Mouse (Mus musculus): ENCODE data around the gene Cdpf1. TPM values are rescaled to one million over a fixed set of nuclear protein-coding genes. Genes with fewer than 3 reads are reported as not detected.

The Cdpf1 gene
- polyA plus RNA-seq, 1 experiment from 2014 or later: 35.1 TPM

- Histone ChIP-seq H3K27me3 (no peaks in the 10 kb centered on the region), H3K4me2 (replicated peaks) (no peak overlapping the region), H3K9me3 (replicated peaks) (no peaks in the 10 kb centered on the region), H3K4me1 (peaks cover 9% of the 10 kb centered on the region), H3K4me3 (replicated peaks) (no peak overlapping the region), H3K9ac (no peak overlapping the region), H3K27ac (replicated peaks) (no peak overlapping the region), H3K36me3 (no peaks in the 10 kb centered on the region)
- no peak for ATAC-seq (ENCODE audit: insufficient number of reproducible peaks, low FRiP score, low TSS enrichment, low read depth)
- WGBS: 77% methylated on average over 6 of the region's 6 CpGs
Observed at GRCm38 (mm10) chr15:85808031-85808430, 3.5 kb downstream of the Cdpf1 start.

- no peak for ATAC-seq (ENCODE audit: insufficient number of reproducible peaks, low FRiP score, low TSS enrichment, low read depth)
- Histone ChIP-seq H3K4me3 (replicated peaks) (no peak overlapping the region), H3K4me2 (replicated peaks) (no peak overlapping the region), H3K27me3 (no peaks in the 10 kb centered on the region), H3K9ac (no peak overlapping the region), H3K36me3 (no peaks in the 10 kb centered on the region), H3K4me1 (peaks cover 9% of the 10 kb centered on the region), H3K9me3 (replicated peaks) (no peaks in the 10 kb centered on the region), H3K27ac (replicated peaks) (no peak overlapping the region)
- WGBS: 81% methylated on average over 4 of the region's 4 CpGs
Observed at GRCm38 (mm10) chr15:85807404-85807803, 4.1 kb downstream of the Cdpf1 start.

GRCm38 (mm10) chr15:85806886-85807285, 4.6 kb downstream of the Cdpf1 start:
- H3K9me3 ChIP-seq (replicated peaks): no peaks in the 10 kb centered on the region
- no peak overlapping the region for H3K27ac ChIP-seq (replicated peaks)
- 72% methylated on average over 4 of the region's 4 CpGs for WGBS
- no peak overlapping the region for H3K4me2 ChIP-seq (replicated peaks)
- H3K9ac ChIP-seq: no peak overlapping the region
- ATAC-seq (ENCODE audit: insufficient number of reproducible peaks, low FRiP score, low TSS enrichment, low read depth): no peak
- no peaks in the 10 kb centered on the region for H3K27me3 ChIP-seq
- no peak overlapping the region for H3K4me3 ChIP-seq (replicated peaks)
- no peaks in the 10 kb centered on the region for H3K36me3 ChIP-seq
- H3K4me1 ChIP-seq: peaks cover 9% of the 10 kb centered on the region

- Histone ChIP-seq H3K4me3 (replicated peaks) (no peak overlapping the region), H3K9ac (no peak overlapping the region), H3K4me2 (replicated peaks) (no peak overlapping the region), H3K36me3 (no peaks in the 10 kb centered on the region), H3K27me3 (no peaks in the 10 kb centered on the region), H3K27ac (replicated peaks) (no peak overlapping the region), H3K4me1 (no peaks in the 10 kb centered on the region), H3K9me3 (replicated peaks) (no peaks in the 10 kb centered on the region)
- WGBS: 82% methylated on average over 2 of the region's 2 CpGs
- no peak for ATAC-seq (ENCODE audit: insufficient number of reproducible peaks, low FRiP score, low TSS enrichment, low read depth)
Observed at GRCm38 (mm10) chr15:85802931-85803330, 8.6 kb downstream of the Cdpf1 start.

GRCm38 (mm10) chr15:85798676-85799075, 12.8 kb downstream of the Cdpf1 start:
- H3K9ac ChIP-seq: no peak overlapping the region
- no peaks in the 10 kb centered on the region for H3K36me3 ChIP-seq
- H3K4me2 ChIP-seq (replicated peaks): no peak overlapping the region
- no peak overlapping the region for H3K27ac ChIP-seq (replicated peaks)
- 92% methylated on average over 8 of the region's 8 CpGs for WGBS
- no peaks in the 10 kb centered on the region for H3K9me3 ChIP-seq (replicated peaks)
- no peak overlapping the region for H3K4me3 ChIP-seq (replicated peaks)
- no peak for ATAC-seq (ENCODE audit: insufficient number of reproducible peaks, low FRiP score, low TSS enrichment, low read depth)
- H3K27me3 ChIP-seq: no peaks in the 10 kb centered on the region
- H3K4me1 ChIP-seq: no peaks in the 10 kb centered on the region

GRCm38 (mm10) chr15:85795516-85795915, 16.0 kb downstream of the Cdpf1 start:
- Histone ChIP-seq H3K27me3 (no peaks in the 10 kb centered on the region), H3K9ac (no peak overlapping the region), H3K4me3 (replicated peaks) (no peak overlapping the region), H3K9me3 (replicated peaks) (no peaks in the 10 kb centered on the region), H3K36me3 (no peaks in the 10 kb centered on the region), H3K27ac (replicated peaks) (no peak overlapping the region), H3K4me2 (replicated peaks) (no peak overlapping the region), H3K4me1 (no peaks in the 10 kb centered on the region)
- 76% methylated on average over 6 of the region's 6 CpGs for WGBS
- ATAC-seq (ENCODE audit: insufficient number of reproducible peaks, low FRiP score, low TSS enrichment, low read depth): no peak

GRCm38 (mm10) chr15:85792819-85793218, 18.7 kb downstream of the Cdpf1 start:
- H3K9me3 ChIP-seq (replicated peaks): no peaks in the 10 kb centered on the region
- no peak overlapping the region for H3K27ac ChIP-seq (replicated peaks)
- H3K36me3 ChIP-seq: no peaks in the 10 kb centered on the region
- ATAC-seq (ENCODE audit: insufficient number of reproducible peaks, low FRiP score, low TSS enrichment, low read depth): no peak
- H3K4me1 ChIP-seq: no peaks in the 10 kb centered on the region
- no peak overlapping the region for H3K4me3 ChIP-seq (replicated peaks)
- no peak overlapping the region for H3K9ac ChIP-seq
- 71% methylated on average over 1 of the region's 1 CpGs for WGBS
- H3K27me3 ChIP-seq: no peaks in the 10 kb centered on the region
- no peak overlapping the region for H3K4me2 ChIP-seq (replicated peaks)

GRCm38 (mm10) chr15:85791449-85791848, 20.0 kb downstream of the Cdpf1 start:
- Histone ChIP-seq H3K9me3 (replicated peaks) (no peaks in the 10 kb centered on the region), H3K9ac (no peak overlapping the region), H3K4me1 (no peaks in the 10 kb centered on the region), H3K36me3 (no peaks in the 10 kb centered on the region), H3K27me3 (no peaks in the 10 kb centered on the region), H3K4me3 (replicated peaks) (no peak overlapping the region), H3K4me2 (replicated peaks) (no peak overlapping the region), H3K27ac (replicated peaks) (no peak overlapping the region)
- 78% methylated on average over 4 of the region's 4 CpGs for WGBS
- no peak for ATAC-seq (ENCODE audit: insufficient number of reproducible peaks, low FRiP score, low TSS enrichment, low read depth)

GRCm38 (mm10) chr15:85788633-85789032, 22.9 kb downstream of the Cdpf1 start:
- Histone ChIP-seq H3K4me1 (no peaks in the 10 kb centered on the region), H3K4me2 (replicated peaks) (no peak overlapping the region), H3K9me3 (replicated peaks) (no peaks in the 10 kb centered on the region), H3K27ac (replicated peaks) (no peak overlapping the region), H3K27me3 (no peaks in the 10 kb centered on the region), H3K36me3 (no peaks in the 10 kb centered on the region), H3K4me3 (replicated peaks) (no peak overlapping the region), H3K9ac (no peak overlapping the region)
- no peak for ATAC-seq (ENCODE audit: insufficient number of reproducible peaks, low FRiP score, low TSS enrichment, low read depth)
- WGBS: 75% methylated on average over 16 of the region's 16 CpGs

- ATAC-seq (ENCODE audit: insufficient number of reproducible peaks, low FRiP score, low TSS enrichment, low read depth): no peak
- H3K9ac ChIP-seq: no peak overlapping the region
- no peaks in the 10 kb centered on the region for H3K36me3 ChIP-seq
- H3K9me3 ChIP-seq (replicated peaks): 0 out of 2 replicates have a peak, but pooled peaks cover 3% of the 10 kb centered on the region
- H3K4me1 ChIP-seq: no peaks in the 10 kb centered on the region
- H3K27ac ChIP-seq (replicated peaks): no peak overlapping the region
- WGBS: 86% methylated on average over 4 of the region's 4 CpGs
- H3K27me3 ChIP-seq: no peaks in the 10 kb centered on the region
- no peak overlapping the region for H3K4me3 ChIP-seq (replicated peaks)
- H3K4me2 ChIP-seq (replicated peaks): no peak overlapping the region
Observed at GRCm38 (mm10) chr15:85788051-85788450, 23.4 kb downstream of the Cdpf1 start.

- H3K4me1 ChIP-seq: no peaks in the 10 kb centered on the region
- H3K27ac ChIP-seq (replicated peaks): no peak overlapping the region
- H3K4me3 ChIP-seq (replicated peaks): no peak overlapping the region
- H3K36me3 ChIP-seq: no peaks in the 10 kb centered on the region
- ATAC-seq (ENCODE audit: insufficient number of reproducible peaks, low FRiP score, low TSS enrichment, low read depth): no peak
- H3K9me3 ChIP-seq (replicated peaks): 0 out of 2 replicates have a peak, but pooled peaks cover 3% of the 10 kb centered on the region
- WGBS: 90% methylated on average over 6 of the region's 6 CpGs
- H3K27me3 ChIP-seq: no peaks in the 10 kb centered on the region
- H3K4me2 ChIP-seq (replicated peaks): no peak overlapping the region
- H3K9ac ChIP-seq: no peak overlapping the region
Observed at GRCm38 (mm10) chr15:85787482-85787881, 24.0 kb downstream of the Cdpf1 start.

- Histone ChIP-seq H3K36me3 (no peaks in the 10 kb centered on the region), H3K4me3 (replicated peaks) (no peak overlapping the region), H3K4me2 (replicated peaks) (no peak overlapping the region), H3K27ac (replicated peaks) (no peak overlapping the region), H3K9me3 (replicated peaks) (0 out of 2 replicates have a peak, but pooled peaks cover 3% of the 10 kb centered on the region), H3K27me3 (no peaks in the 10 kb centered on the region), H3K9ac (no peak overlapping the region), H3K4me1 (no peaks in the 10 kb centered on the region)
- no peak for ATAC-seq (ENCODE audit: insufficient number of reproducible peaks, low FRiP score, low TSS enrichment, low read depth)
- WGBS: 74% methylated on average over 5 of the region's 5 CpGs
Observed at GRCm38 (mm10) chr15:85786711-85787110, 24.8 kb downstream of the Cdpf1 start.
